Mouse (Mus musculus) embryo, embryonic 11.5 days (tissue): ENCODE measurements around the gene Btnl10.

ENCODE experiments used
- DNase-seq: peaks from one replicate; pipeline ENCODE4 v3.0.0-alpha.2; 2012; ENCODE audit warnings: low read depth, low spot score

Gene Btnl10

DNA sequence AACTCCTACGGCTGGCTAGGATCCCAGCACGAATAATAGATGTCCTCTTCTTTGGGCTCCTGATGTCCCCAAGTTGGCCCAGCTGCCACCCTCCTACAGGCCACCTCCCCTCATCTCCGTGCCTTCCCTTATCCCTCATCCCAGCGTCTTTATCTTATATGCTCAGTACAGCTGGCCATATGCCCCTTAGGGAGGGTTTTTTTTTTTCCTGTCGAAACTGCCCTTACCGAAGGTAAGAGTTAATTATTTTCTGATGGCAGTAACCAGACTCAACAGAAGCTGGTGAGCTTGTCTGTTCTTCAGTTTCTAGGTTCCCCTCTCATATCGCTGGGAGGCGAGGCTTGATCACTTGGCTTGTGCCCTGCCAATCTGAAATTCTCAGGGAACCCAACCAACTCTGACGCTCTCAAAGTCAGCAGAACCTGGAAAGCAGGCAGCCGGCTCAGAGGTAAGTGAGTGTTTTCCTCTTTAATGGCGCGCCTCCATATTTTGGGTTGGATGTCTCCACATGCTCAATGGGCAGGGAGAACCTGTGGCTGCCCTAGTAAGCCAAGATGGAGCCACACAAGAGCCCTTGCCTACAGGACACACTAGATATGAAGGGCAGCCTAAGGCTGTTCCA is at the start of gene Btnl10:
Gene Btnl10 (plus strand): TSS at position 164 of the 622 bp plus-strand sequence.
- no peak for DNase-seq

GRCm38 (mm10) chr11:58867954-58868330 is 49.8 kb upstream of the Btnl10 start:
- no peak for DNase-seq

GRCm38 (mm10) chr11:58870961-58871360 is 46.7 kb upstream of the Btnl10 start:
- no peak for DNase-seq

DNA sequence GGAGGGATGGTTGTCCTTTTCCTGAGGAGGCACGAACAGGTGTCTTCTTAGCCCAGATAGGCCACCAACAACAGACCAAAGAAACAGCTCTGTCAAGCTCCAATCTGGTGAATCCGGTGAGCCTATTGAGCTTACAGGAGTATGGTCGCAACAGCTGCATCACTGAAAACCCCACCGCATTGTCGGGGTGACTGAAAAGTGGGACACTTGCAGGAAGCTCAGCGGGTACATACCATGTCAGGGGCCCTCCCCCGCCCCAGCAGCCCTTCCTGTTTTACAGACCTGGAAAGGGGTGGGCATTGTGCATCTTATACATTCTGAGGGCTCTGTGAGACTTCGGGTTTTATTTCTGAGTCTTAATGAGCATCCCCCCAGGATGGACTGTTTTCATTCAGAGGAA is 34.0 kb upstream of the Btnl10 start:
- DNase-seq: no peak

DNA sequence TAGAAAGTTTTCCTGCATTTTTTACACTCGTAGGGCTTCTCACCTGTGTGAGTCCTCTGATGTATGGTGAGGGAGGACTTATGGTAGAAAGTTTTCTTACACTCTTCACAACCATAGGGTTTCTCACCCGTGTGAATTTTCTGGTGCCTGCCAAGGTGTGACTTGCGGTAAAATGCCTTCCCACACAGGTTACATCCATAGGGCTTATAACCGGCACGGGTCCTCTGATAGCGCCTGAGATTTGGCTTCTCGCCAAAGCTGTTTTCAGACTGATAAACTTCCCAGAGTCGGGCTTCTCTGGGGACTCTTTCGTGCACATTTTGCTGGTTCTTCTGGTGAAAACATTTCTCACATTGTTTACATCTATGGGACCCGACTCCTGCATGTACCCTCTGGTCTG is 27.2 kb upstream of the Btnl10 start:
- no peak for DNase-seq

- DNase-seq: no peak
Measured at GRCm38 (mm10) chr11:58894456-58894855, 23.3 kb upstream of the Btnl10 start.

DNA sequence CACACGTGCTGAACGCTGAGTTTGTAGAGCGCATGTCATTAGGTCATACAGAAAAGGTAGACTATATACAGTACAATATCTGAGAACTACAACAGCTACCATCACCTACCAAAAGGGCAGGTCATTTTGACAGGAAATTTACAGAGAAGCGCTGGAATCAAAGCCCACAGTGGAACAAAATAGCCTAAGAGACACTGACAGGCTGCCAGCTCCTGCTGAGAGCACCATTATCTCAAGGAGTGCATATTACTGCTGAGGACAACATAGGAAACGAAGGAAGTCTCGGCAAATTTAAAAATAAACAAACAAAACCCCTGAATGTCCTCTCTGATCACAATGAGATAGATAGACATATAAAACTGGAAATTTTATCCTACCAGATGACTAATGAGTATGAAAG is 20.2 kb upstream of the Btnl10 start:
- no peak for DNase-seq

DNA sequence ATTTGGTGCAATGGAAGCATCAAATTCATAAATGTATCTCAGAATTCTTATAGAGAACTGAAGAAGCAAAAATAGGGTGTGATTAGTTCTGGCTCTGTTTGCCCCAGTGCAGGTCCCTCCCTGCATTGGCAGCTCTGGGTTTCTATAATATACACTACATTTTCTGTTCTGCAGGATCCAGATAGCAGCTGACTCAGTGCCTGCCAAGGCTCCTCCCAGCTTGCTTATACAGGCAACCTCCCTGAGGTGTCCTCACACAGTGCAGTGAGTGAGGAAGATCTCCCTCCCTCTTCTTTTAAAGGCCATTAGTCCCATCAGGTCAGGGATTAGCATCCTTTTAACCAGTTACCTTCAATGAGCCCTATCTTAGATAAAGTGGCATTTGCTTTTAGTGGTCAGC is 16.6 kb upstream of the Btnl10 start:
- no peak for DNase-seq

GRCm38 (mm10) chr11:58903511-58904409 is 13.9 kb upstream of the Btnl10 start, which contains the start of gene Zfp39:
Gene Zfp39 (minus strand): TSS chr11:58904225.
- peak; percentile 90 for DNase-seq

- no peak for DNase-seq
Measured at GRCm38 (mm10) chr11:58904410-58904718, 13.3 kb upstream of the Btnl10 start.

- no peak for DNase-seq
Measured at GRCm38 (mm10) chr11:58904838-58905237, 12.9 kb upstream of the Btnl10 start.

DNA sequence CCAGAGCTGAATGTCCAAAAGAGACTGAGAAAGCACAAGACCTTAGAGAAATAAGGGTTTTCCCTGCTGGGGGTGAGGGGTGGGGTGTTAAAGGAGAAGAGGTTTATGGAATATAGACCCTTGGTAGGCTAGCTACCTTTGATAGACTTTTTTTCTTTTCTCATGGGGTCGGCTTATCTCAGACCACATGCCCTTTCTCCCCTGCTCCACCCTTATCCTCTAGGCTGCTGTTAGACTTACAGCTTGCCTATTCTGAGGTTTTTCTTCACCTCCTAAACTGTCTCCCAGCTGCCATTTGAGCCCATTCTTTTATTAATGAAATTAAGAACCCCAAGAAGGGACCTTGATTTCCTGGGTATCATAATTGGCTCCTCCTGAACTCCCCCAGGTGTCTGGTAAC is 3.9 kb upstream of the Btnl10 start:
- no peak for DNase-seq

DNA sequence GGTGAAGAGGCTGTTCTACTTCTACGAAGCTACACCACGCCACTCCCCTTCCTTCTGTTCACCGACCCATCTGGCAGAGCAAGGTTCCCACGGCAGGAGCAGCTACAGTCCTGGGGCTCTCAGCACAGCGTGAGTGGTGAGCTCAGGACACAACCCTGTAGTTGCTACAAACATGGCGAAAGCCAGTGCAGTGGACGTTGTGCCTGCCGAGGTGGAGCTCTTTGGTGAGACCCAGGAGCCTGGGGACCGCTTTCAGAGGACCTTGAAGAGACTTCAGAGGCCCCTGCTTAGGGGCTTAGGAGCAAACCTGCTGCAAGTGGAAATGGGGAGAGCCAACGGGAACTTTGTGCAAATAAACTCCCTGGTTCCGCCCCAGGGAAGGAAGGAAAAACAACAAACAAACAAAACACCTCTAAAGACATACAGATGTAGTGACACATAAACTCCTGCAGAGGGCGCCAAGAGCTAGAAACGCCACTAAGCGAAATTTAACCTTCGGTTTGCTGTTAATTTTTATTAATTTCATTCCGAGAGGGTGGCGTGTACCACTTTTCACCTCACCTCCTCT is 3.2 kb upstream of the Btnl10 start:
- DNase-seq: no peak

DNA sequence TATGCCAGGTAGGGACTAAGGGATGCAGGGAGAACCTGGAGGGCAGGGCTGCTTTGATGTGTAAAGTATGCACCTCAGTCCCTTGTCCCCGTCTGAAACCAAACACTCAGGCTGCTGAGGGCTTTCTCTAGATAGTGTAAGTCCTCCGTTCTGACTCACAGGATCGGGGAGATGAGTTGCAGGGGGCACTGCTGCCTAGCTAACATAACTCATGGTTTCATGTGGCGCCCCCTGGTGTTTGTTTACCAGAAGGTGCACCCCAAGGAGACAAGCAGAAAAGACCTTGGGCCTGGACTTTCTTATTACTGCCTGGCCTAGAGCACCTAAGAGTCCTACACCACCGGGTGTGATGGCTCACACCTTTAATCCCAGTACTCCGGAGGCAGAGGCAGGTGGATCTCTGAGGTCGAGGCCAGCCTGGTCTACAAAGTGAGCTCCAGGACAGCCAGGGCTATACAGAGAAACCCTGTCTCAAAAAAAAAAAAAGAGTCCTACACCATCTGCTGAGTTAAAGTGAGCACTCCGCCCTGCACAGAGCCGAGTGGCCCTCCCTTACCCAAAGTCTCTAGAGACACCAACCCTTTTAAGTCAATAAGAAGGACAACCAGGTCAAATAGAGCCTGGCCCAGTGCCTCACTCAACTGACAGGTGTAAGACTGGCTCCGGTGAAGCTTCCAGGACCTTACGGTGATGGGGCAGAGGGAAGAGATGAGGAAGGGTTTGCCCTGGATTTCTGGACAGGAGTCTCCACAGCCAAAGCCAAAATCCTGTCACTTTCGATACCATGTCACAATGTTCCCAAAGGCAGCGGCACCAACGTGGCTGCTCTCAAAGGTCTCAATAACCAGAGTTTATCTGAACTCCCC is 596 bp upstream of the Btnl10 start:
- DNase-seq: no peak

DNA sequence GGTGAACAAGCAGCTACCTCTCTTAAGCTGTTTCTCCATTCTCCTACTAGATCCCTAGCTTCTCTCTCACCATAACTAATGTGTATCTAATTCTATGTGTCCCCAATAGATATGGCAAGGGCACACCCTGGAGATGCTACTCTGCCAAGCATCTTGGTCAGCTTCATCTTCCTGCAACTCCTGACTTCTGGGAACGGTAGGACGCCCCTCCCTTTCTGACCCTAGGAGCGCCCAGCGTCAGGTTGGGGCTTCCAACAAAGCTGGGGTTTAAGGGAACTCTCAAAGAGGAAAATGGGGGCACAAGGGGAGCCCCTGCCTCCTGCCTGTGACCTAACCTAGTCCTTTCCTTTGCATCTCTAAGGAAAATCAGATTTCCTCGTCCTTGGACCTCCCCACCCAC is 1.1 kb downstream of the Btnl10 start:
- DNase-seq: no peak

- no peak for DNase-seq
Measured at GRCm38 (mm10) chr11:58922420-58922819, 4.7 kb downstream of the Btnl10 start.

- no peak for DNase-seq
Measured at GRCm38 (mm10) chr11:58926651-58927050, 8.9 kb downstream of the Btnl10 start.

GRCm38 (mm10) chr11:58927053-58927452 is 9.3 kb downstream of the Btnl10 start:
- DNase-seq: no peak

- DNase-seq: no peak
Measured at GRCm38 (mm10) chr11:58927790-58928651, 10.3 kb downstream of the Btnl10 start.

GRCm38 (mm10) chr11:58929055-58929454 is 11.3 kb downstream of the Btnl10 start:
- no peak for DNase-seq

- no peak for DNase-seq
Measured at GRCm38 (mm10) chr11:58929641-58930040, 11.9 kb downstream of the Btnl10 start.
